Mouse (Mus musculus): ENCODE data around the gene Srrm2. TPM values are rescaled to one million over a fixed set of nuclear protein-coding genes. Genes with fewer than 3 reads are reported as not detected.

Srrm2 gene
- total RNA-seq, 2 experiments from 2014 or later, result 855 to 927 TPM

- DNase-seq (ENCODE audit: low spot score in 2 of 2), result no peak
These were observed 14.2 kb downstream of the Srrm2 start for GRCm38 (mm10) chr17:23804426-23805085.

DNA sequence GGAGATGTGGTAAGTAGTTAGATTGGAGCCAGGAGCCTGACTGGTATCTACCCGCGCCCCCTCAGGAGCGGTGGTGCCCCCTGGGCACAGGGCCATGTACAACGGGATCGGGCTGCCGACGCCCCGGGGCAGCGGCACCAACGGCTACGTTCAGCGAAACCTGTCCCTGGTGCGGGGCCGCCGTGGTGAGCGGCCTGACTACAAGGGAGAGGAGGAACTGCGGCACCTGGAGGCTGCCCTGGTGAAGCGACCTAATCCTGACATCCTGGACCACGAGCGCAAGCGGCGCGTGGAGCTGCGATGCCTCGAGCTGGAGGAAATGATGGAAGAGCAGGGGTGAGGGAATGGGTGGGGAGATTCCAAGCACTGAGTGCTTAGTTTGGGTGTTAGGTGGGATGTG is 16.5 kb downstream of the Srrm2 start:
- no peak for DNase-seq (ENCODE audit: low spot score in 2 of 2)

DNA sequence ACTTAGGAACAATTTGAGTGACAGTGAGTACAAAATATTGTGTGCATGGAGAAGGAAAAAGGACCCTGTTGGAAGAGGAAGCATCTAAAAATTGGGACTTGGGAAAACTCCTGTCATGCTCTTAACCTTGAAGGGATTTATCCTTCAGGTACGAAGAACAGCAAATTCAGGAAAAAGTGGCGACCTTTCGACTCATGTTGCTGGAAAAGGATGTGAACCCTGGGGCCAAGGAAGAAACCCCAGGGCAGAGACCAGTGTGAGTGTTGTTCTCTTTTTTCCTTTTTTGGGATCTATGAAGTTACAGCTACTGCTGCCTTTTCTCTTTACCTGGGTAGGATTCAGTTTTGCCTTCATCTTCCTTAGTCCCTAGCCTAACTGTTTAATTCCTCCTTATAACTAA is 17.6 kb downstream of the Srrm2 start:
- no peak for DNase-seq (ENCODE audit: low spot score in 2 of 2)

- no peak for DNase-seq (ENCODE audit: low spot score in 2 of 2)
These were observed 25.3 kb downstream of the Srrm2 start for GRCm38 (mm10) chr17:23815641-23816040.

GRCm38 (mm10) chr17:23818579-23818978 is 28.2 kb downstream of the Srrm2 start:
- no peak for DNase-seq (ENCODE audit: low spot score in 2 of 2)

- no peak for DNase-seq (ENCODE audit: low spot score in 2 of 2)
These were observed 28.9 kb downstream of the Srrm2 start for GRCm38 (mm10) chr17:23819235-23819634.

DNA sequence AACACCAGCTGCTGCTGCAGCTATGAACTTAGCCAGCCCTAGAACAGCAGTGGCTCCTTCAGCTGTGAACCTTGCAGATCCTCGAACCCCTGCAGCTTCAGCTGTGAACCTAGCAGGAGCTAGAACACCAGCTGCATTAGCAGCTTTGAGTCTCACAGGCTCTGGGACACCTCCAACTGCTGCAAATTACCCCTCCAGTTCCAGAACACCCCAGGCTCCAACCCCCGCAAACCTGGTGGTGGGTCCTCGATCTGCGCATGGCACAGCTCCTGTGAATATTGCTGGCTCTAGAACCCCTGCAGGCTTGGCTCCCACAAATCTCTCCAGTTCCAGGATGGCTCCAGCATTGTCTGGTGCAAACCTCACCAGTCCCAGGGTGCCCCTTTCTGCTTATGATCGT is 30.4 kb downstream of the Srrm2 start:
- no peak for DNase-seq (ENCODE audit: low spot score in 2 of 2)

- DNase-seq (ENCODE audit: low spot score in 2 of 2), result no peak
These were observed 31.8 kb downstream of the Srrm2 start for GRCm38 (mm10) chr17:23822094-23822493.

DNA sequence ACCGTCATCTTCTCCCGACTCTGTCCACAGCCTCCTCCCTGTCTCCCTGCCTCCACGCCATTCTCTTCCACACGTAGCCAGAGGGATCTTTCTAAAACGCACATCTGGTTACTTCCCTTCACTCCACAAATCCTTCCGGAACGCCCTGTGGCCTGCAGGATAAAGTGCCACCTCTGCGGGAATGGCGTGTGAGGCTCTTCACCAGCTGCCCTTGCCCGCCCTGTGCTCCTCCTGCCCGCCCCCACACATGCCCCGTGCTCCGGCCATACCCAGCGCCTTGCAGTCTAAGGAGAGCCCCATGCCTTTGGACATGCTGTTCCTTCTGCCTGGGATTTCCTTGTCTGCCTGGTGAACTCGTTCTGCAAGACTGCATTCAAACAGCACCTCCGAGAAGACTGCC is 32.7 kb downstream of the Srrm2 start:
- no peak for DNase-seq (ENCODE audit: low spot score in 2 of 2)

DNA sequence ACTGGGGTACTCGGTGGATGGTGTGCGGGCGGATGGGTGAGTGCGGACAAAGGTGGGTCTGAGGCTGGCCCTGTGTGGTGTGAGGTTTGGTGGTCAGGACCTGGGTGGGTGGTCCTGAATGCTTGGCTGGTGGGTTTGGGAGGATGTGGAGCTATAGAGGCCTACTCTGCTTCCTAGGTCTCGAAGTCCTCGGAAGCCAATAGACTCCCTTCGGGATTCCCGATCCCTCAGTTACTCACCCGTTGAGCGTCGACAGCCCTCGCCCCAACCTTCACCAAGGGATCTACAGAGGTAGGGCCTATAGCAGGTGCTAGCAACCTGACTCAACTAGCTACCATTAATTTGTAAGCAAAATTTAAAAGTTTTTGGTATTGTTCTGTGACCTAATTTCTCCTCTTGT is 33.3 kb downstream of the Srrm2 start:
- no peak for DNase-seq (ENCODE audit: low spot score in 2 of 2)

- no peak for DNase-seq (ENCODE audit: low spot score in 2 of 2)
These were observed 35.3 kb downstream of the Srrm2 start for GRCm38 (mm10) chr17:23825591-23825990.

- DNase-seq (ENCODE audit: low spot score in 2 of 2), result no peak
These were observed 38.1 kb downstream of the Srrm2 start for GRCm38 (mm10) chr17:23828271-23829001.

DNA sequence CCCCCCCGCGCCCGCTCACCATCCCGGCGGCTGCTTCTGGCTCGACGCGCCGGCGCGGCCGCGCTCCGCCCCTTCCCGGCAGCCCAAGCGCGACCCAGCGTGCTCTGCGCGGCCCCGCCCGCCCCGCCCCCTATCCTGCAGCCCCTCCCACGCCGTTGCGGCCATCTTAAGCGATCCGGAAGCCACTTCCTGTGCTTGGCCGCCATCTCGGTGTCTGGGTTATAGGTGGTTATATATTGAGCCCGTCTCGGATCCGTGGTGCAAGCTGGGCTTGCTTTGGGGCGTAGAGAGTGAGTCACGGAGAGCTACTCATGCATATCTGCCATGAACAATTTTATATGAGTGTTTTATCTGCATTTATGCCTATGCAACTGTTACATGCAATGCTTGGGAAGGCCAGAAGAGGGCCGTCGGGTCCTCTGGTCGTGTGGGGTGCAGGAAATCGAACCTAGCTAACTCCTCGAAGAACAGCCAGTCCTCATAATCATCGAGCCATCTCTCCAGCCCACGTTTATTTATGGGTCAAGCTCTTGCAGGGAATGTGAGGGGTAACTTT is 38.8 kb downstream of the Srrm2 start, which contains the start of gene Elob:
Elob (minus strand) TSS at position 73 of the 556 bp plus-strand sequence.
- peak in 1 of 2 experiments; percentile 80 for DNase-seq (ENCODE audit: low spot score in 2 of 2)

DNA sequence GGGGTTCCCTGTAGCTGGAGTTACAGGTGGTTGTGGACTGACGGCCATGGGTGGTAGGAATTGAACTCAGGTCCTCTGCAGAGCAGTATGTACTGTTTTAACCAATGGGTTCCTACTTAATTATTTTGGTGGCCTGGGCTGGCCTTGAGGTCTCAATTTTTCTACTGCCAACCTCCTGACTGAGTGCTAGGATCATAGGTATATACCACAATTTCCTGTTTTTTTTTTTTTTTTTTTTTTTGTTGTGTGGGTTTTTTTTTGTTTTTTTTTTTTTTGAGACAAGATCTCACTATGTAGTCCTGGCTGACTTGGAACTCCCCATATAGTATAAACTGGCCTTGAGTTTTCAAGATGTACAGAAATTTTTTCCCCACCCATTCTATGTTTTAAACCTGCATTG is 40.9 kb downstream of the Srrm2 start:
- DNase-seq (ENCODE audit: low spot score in 2 of 2), result no peak

DNA sequence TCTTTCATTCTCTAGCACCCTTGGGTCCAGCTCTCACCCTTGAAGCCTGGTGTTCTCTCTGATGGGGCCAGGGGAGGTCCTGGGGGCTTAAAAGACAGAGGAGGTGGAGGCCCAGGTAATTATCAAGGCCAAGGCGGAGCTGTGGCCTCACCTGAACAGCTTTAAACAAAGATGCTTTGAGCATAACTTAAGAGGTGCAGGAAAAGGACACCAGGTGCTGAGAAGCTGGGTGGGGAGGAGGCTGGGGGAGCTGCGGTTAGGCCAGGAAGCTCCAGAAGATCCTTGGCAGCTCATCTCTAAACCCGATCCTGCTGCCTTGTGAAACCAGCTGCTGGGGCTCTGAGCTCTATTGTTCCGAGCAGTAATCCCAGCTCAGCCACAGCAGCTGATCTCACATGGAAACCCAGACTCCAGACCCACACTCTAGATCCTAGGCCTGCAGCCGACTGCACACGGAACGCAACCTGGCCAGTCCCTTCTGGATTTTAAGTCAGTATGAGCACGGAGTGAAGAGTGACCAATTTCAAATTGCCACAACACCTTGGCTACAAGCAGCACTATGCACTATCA is 45.8 kb downstream of the Srrm2 start, which contains the start of gene Prss33:
Prss33 (minus strand) TSS at position 51 of the 570 bp plus-strand sequence.
- no peak for DNase-seq (ENCODE audit: low spot score in 2 of 2)

GRCm38 (mm10) chr17:23841145-23841544 is 50.8 kb downstream of the Srrm2 start:
- DNase-seq (ENCODE audit: low spot score in 2 of 2), result no peak

DNA sequence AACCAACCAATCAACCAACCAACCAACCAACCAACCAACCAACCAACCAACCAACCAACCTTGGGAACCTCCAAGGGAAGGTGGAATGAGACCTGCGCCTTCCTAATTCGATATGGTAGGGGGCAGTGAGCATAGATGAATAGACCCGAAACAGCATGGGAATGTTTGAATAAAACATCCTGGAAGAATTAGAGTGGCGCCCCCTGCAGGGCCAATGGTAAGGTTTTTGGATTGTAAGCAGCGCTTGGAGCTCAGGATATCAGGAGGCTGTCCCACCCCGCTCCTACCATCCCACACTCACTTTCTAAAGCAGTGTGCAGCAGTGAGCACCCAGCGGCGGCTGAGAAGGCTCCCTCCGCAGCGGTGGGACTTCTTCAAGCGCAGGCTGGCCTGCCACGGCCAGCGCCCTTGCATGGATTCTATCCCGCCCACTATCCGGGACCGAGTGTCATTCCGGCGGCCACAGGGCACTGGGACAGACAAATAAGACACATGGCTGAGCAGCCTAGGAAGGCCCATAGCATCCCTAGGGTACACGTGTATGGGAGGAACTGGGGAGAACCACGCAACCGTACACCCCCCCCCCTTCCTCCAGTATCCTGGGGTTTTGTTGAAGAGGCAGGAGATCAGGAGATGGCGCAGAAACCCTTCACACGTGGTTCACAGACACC is 52.9 kb downstream of the Srrm2 start:
- no peak for DNase-seq (ENCODE audit: low spot score in 2 of 2)

DNA sequence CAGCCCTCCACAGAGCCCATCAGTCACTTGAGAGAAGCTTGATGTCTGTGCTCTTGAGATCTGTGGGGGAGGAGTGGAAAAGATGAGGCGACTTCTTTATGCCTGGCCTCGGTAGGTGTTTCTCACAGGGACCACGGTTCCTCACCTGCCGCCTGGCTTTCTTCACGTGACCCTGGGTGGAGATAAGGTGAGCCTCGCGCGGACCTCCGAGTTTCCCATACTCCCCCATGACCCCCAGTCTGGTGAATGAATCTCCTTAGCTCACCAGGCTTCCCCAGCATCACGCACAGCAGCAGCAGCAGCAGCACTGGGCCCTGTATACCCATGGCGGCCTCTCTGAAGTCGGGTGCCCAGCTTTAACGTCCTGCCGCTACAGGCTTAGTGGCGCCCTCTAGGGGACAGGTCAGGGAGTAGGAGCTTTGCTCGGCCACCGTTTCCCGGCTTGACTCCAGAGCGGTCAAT is 53.5 kb downstream of the Srrm2 start, which contains the start of the genes Prss32 and Prss41:
Prss32 (plus strand) TSS at position 44 of the 462 bp plus-strand sequence.
Prss41 (minus strand) TSS at position 361 of the 462 bp plus-strand sequence.
- DNase-seq (ENCODE audit: low spot score in 2 of 2), result peak in 1 of 2 experiments; percentile 43

DNA sequence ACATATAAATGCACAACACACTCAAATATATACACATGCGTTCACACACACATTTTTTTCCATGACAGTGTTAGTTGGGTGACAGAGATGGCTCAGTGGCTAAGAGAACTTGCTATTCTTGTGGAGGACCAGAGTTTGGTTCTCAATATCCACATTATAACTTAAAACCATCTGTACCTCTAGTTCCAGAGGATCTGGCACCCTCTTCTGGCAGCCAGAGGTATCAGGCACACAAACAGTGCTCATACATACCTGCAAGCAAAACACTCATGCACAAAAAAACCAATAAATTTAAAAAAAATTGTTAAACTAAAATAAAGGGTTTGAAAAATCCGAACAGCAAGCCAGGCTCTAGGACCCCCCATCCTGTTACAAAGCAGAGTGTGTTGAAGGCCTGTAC is 59.7 kb downstream of the Srrm2 start:
- no peak for DNase-seq (ENCODE audit: low spot score in 2 of 2)

GRCm38 (mm10) chr17:23850853-23851749 is 60.8 kb downstream of the Srrm2 start:
- peak; percentile 20 to 43 for DNase-seq (ENCODE audit: low spot score in 2 of 2)
